Mouse (Mus musculus): ENCODE results near the gene Flywch1. TPM values are rescaled to one million over a fixed set of nuclear protein-coding genes. Genes with fewer than 3 reads are reported as not detected.

The Flywch1 gene
- polyA plus RNA-seq (2012; fragmentation: generic; extraction: Trizol), result 43.5 TPM

GRCm38 (mm10) chr17:23771284-23772218, at the start of gene Flywch1:
Gene Flywch1 (minus strand): TSS chr17:23771602.
- peak within 1 kb of the TSS; percentile 34 for H3ac ChIP-seq (ENCODE audit: control insufficient read depth, insufficient read length)
- TF ChIP-seq USF1 (IDR thresholded peaks at IDR 0.05; ENCODE audit: low read depth) (no peak), E2F4 (IDR thresholded peaks at IDR 0.05; ENCODE audit: insufficient read depth) (no peak), TCF3 (IDR thresholded peaks at IDR 0.05; ENCODE audit: insufficient read length, low read depth) (no peak), MYOD1 (IDR thresholded peaks at IDR 0.05; ENCODE audit: control insufficient read depth in 1 of 3, insufficient read length in 2 of 3, low read depth in 2 of 3) (peak in 1 of 3 experiments; percentile 27), REST (IDR thresholded peaks at IDR 0.05; ENCODE audit: insufficient read depth, insufficient read length) (no peak), MYOG (IDR thresholded peaks at IDR 0.05; ENCODE audit: control insufficient read depth in 1 of 3, insufficient read depth in 1 of 3, insufficient read length in 2 of 3, low read depth in 2 of 3) (no peak), POLR2AphosphoS2 (IDR thresholded peaks at IDR 0.05; ENCODE audit: insufficient read length, low read depth) (peak; percentile 54), POLR2A (IDR thresholded peaks at IDR 0.05; ENCODE audit: insufficient read length, low read depth) (peak; percentile 79)
- peak within 1 kb of the TSS; percentile 40 for H3K4me3 ChIP-seq
- H3K27me3 ChIP-seq (ENCODE audit: control insufficient read depth, insufficient read depth, insufficient read length), result no peaks in the 10 kb centered on the region
- peaks cover 12% of the 10 kb centered on the region for H3K79me2 ChIP-seq (ENCODE audit: control insufficient read depth, insufficient read depth)
- H3K4me2 ChIP-seq (ENCODE audit: low read depth), result peak within 1 kb of the TSS; percentile 72
- H3K36me3 ChIP-seq (ENCODE audit: control insufficient read depth, insufficient read depth), result no peaks in the 10 kb centered on the region

- no peak overlapping the region for H3K4me2 ChIP-seq (ENCODE audit: low read depth)
- peaks cover 79% of the 10 kb centered on the region for H3K36me3 ChIP-seq (ENCODE audit: control insufficient read depth, insufficient read depth)
- H3K27me3 ChIP-seq (ENCODE audit: control insufficient read depth, insufficient read depth, insufficient read length), result no peaks in the 10 kb centered on the region
- TF ChIP-seq REST (IDR thresholded peaks at IDR 0.05; ENCODE audit: insufficient read depth, insufficient read length) (no peak), SRF (IDR thresholded peaks at IDR 0.05; ENCODE audit: control insufficient read depth, insufficient read length, low read depth) (no peak)
- H3ac ChIP-seq (ENCODE audit: control insufficient read depth, insufficient read length), result no peak overlapping the region
- H3K79me2 ChIP-seq (ENCODE audit: control insufficient read depth, insufficient read depth), result peaks cover 35% of the 10 kb centered on the region
- H3K4me3 ChIP-seq, result no peak overlapping the region
Measured at GRCm38 (mm10) chr17:23820731-23821130, 49.3 kb upstream of the Flywch1 start.

- Histone ChIP-seq H3K36me3 (ENCODE audit: control insufficient read depth, insufficient read depth) (peaks cover 85% of the 10 kb centered on the region), H3K27me3 (ENCODE audit: control insufficient read depth, insufficient read depth, insufficient read length) (no peaks in the 10 kb centered on the region), H3K4me2 (ENCODE audit: low read depth) (no peak overlapping the region), H3ac (ENCODE audit: control insufficient read depth, insufficient read length) (no peak overlapping the region), H3K4me3 (no peak overlapping the region), H3K79me2 (ENCODE audit: control insufficient read depth, insufficient read depth) (peaks cover 46% of the 10 kb centered on the region)
- no peak for TF ChIP-seq MYOD1 (IDR thresholded peaks at IDR 0.05; ENCODE audit: control insufficient read depth in 1 of 3, insufficient read length in 2 of 3, low read depth in 2 of 3)
- TF ChIP-seq SRF (IDR thresholded peaks at IDR 0.05; ENCODE audit: control insufficient read depth, insufficient read length, low read depth), result no peak
- TF ChIP-seq REST (IDR thresholded peaks at IDR 0.05; ENCODE audit: insufficient read depth, insufficient read length), result no peak
Measured at GRCm38 (mm10) chr17:23819235-23819634, 47.8 kb upstream of the Flywch1 start.

GRCm38 (mm10) chr17:23818579-23818978, 47.2 kb upstream of the Flywch1 start:
- H3K4me3 ChIP-seq, result no peak overlapping the region
- TF ChIP-seq MYOD1 (IDR thresholded peaks at IDR 0.05; ENCODE audit: control insufficient read depth in 1 of 3, insufficient read length in 2 of 3, low read depth in 2 of 3), result no peak
- no peak for TF ChIP-seq USF1 (IDR thresholded peaks at IDR 0.05; ENCODE audit: low read depth)
- TF ChIP-seq TCF3 (IDR thresholded peaks at IDR 0.05; ENCODE audit: insufficient read length, low read depth), result no peak
- no peak for TF ChIP-seq E2F4 (IDR thresholded peaks at IDR 0.05; ENCODE audit: insufficient read depth)
- TF ChIP-seq TCF12 (IDR thresholded peaks at IDR 0.05; ENCODE audit: insufficient read depth, poor library complexity, severe bottlenecking), result no peak
- no peak for TF ChIP-seq SRF (IDR thresholded peaks at IDR 0.05; ENCODE audit: control insufficient read depth, insufficient read length, low read depth)
- no peak for TF ChIP-seq REST (IDR thresholded peaks at IDR 0.05; ENCODE audit: insufficient read depth, insufficient read length)
- no peak for TF ChIP-seq CEBPB (IDR thresholded peaks at IDR 0.05; ENCODE audit: insufficient read depth, poor library complexity, severe bottlenecking)
- no peak for TF ChIP-seq POLR2A (IDR thresholded peaks at IDR 0.05; ENCODE audit: insufficient read length, low read depth)
- H3K36me3 ChIP-seq (ENCODE audit: control insufficient read depth, insufficient read depth), result peaks cover 85% of the 10 kb centered on the region
- peaks cover 53% of the 10 kb centered on the region for H3K79me2 ChIP-seq (ENCODE audit: control insufficient read depth, insufficient read depth)
- no peak overlapping the region for H3K4me2 ChIP-seq (ENCODE audit: low read depth)
- H3K27me3 ChIP-seq (ENCODE audit: control insufficient read depth, insufficient read depth, insufficient read length), result no peaks in the 10 kb centered on the region
- H3ac ChIP-seq (ENCODE audit: control insufficient read depth, insufficient read length), result no peak overlapping the region

- Histone ChIP-seq H3K4me2 (ENCODE audit: low read depth) (no peak overlapping the region), H3K79me2 (ENCODE audit: control insufficient read depth, insufficient read depth) (peaks cover 64% of the 10 kb centered on the region), H3K36me3 (ENCODE audit: control insufficient read depth, insufficient read depth) (peaks cover 94% of the 10 kb centered on the region), H3ac (ENCODE audit: control insufficient read depth, insufficient read length) (no peak overlapping the region), H3K4me3 (no peak overlapping the region), H3K27me3 (ENCODE audit: control insufficient read depth, insufficient read depth, insufficient read length) (no peaks in the 10 kb centered on the region)
- no peak for TF ChIP-seq POLR2A (IDR thresholded peaks at IDR 0.05; ENCODE audit: insufficient read length, low read depth)
- no peak for TF ChIP-seq E2F4 (IDR thresholded peaks at IDR 0.05; ENCODE audit: insufficient read depth)
- no peak for TF ChIP-seq SRF (IDR thresholded peaks at IDR 0.05; ENCODE audit: control insufficient read depth, insufficient read length, low read depth)
- no peak for TF ChIP-seq TCF12 (IDR thresholded peaks at IDR 0.05; ENCODE audit: insufficient read depth, poor library complexity, severe bottlenecking)
- no peak for TF ChIP-seq TCF3 (IDR thresholded peaks at IDR 0.05; ENCODE audit: insufficient read length, low read depth)
- no peak for TF ChIP-seq MYOD1 (IDR thresholded peaks at IDR 0.05; ENCODE audit: control insufficient read depth in 1 of 3, insufficient read length in 2 of 3, low read depth in 2 of 3)
- no peak for TF ChIP-seq CEBPB (IDR thresholded peaks at IDR 0.05; ENCODE audit: insufficient read depth, poor library complexity, severe bottlenecking)
- no peak for TF ChIP-seq MAX (IDR thresholded peaks at IDR 0.05; ENCODE audit: low read depth)
Measured at GRCm38 (mm10) chr17:23815641-23816040, 44.2 kb upstream of the Flywch1 start.
